Mouse (Mus musculus): ENCODE measurements around the gene Prelp. TPM values are rescaled to one million over a fixed set of nuclear protein-coding genes. Genes with fewer than 3 reads are reported as not detected.
"Not testable (repeated sequence)": the region's sequence is repeated elsewhere in the genome, so short reads cannot be mapped to it uniquely, and the experiment has no call there.

The Prelp gene
- total RNA-seq (2021), result 1 to 10 TPM; 4.2 to 5.7 TPM
- long read RNA-seq, experiment 1, partial matches to known transcripts, result 1 of 5 reads
- long read RNA-seq, experiment 1, other reads (novel, unspliced or antisense), result 3 of 5 reads
- long read RNA-seq, experiment 2, partial matches to known transcripts, result 1 of 5 reads
- long read RNA-seq, experiment 2, other reads (novel, unspliced or antisense), result 1 of 5 reads

DNA sequence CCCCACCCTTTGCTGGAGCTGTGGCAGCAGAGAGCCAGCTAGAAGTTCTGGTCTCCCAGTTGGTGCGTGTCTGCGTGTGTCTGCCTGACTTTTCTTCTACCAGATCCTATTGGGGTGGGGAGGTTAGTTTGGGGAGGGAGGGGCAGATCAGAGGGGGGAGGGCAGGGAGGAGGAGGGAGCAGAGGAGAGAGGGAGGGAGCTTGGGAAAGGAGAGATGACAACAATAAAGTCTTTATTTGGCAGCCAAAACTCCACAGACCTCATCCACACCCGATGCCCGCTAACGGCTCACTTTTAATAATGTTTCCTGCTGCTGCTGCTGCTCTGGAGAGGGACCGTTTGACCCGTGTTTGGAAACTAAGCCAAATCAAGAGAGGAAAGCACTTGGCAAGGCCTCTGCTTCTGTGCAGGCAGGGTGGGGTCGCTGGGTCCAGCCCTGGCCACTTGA, at the start of gene Prelp:
Gene Prelp (minus strand): TSS at position 111 of the 448 bp plus-strand sequence.
- DNase-seq (ENCODE audit: low spot score in 2 of 2), result no peak
- intact Hi-C loops (cut with DNase I), result no loop called here

DNA sequence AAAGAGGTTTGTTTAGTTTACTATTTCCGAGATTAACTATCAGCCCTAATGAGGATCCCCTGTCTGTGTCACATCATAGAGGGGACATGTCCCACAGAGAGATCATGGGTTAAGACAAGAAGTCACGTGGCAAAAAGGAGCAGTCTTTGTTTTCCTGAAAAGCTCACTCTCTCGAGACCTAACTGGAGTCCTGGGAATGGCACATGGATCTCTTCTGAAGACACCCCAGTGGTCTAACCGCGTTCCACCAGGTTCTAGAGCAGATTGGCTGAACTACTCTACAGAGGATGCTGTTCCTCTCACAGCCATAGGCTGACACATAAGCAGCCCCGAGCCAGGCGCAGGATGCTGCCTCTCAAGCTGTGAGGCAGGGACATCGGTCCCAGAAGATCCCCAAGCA, 48.2 kb upstream of the Prelp start:
- no peak for DNase-seq (ENCODE audit: low spot score in 2 of 2)
- intact Hi-C loops (cut with DNase I), result no loop called here

DNA sequence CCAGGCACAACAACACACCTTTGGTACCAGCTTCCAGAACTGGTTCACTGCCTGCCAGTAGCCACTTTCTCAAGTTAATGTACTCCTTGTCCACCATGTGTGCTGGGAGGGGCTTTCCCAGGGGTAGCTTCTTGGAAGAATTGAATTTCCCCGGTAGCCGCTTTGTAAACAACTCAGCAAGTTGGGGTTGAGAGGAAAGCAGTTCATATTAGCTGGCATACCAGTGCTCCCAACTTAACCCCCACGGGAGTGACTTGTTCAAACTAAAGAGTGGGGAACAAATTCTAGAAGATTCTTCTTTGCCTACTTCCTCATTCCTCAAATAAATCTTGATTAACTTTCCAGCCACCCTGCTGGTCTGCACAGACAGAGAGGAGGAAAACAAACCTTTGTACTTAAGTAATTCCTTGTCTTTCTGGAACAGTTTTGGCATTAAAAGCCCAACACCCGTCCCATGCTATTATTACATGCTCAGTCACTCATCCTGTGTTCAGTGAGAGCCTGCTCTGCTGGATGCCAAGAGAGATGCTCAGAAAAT, 47.6 kb upstream of the Prelp start:
- intact Hi-C loops (cut with DNase I), result no loop called here
- no peak for DNase-seq (ENCODE audit: low spot score in 2 of 2)

DNA sequence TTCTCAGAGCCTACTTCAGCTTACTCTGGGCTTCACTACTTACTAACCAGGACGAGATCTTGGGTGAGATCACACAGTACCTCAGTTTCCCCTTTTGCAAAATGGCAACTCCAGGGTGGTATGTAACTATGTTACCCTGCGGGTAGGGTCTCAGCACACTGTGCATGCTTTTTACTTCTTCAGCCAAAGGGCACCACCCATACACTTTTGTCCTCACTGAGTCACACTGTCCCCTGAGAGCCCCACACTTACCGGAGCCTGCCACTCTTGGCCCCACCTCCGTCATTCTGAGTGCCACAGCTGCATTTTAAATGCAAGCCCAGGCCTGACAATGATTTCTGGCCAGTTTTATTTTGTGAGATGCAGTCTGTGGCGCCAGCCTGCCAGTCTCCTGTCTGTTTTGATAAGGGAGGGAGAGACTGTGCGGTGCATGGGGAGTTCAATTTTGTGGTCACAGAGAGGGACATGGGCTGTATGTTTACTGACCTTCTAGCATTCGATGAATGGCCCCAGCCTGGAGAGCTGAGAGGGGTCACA, 46.3 kb upstream of the Prelp start:
- intact Hi-C loops (cut with DNase I), result no loop called here
- DNase-seq (ENCODE audit: low spot score in 2 of 2), result no peak

DNA sequence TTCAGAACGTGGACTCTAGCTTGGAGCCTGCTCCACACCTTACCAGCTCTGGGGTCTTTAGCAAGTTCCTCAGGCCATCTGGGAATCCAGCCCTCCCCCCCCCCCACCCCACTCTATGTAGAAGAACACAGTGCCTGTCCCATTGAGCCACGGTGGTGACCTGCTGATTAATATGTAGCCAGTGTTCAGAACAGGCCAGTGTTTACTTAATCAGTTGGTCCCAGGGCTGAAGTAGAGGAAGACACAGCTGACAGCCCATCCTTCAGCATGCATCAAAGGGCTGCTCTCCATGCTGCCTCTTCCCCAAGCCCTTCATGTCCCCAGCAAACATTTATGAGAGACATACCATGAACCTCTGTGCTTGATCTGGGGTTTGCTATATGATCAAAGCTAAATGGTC, 44.8 kb upstream of the Prelp start:
- intact Hi-C loops (cut with DNase I), result no loop called here
- no peak for DNase-seq (ENCODE audit: low spot score in 2 of 2)

DNA sequence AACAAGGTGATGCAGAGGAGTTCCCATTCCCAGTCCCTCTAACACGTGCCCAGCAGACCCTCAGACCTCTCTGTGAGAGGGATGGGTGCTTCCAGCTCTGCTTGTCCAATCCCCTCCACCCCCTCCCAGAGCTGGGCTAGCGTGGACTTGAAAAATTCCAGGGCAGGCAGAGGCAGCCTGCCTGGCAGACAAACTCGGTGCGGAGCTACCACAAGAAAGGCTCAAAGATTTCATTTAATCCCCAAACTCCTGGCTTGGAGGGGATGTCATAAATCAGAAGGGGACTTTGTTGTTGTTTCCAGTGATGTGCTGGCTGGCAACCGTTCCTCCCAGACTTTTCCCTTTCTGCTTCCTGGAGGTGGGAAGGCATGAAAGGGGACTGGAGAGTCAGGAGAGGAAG, 44.1 kb upstream of the Prelp start:
- intact Hi-C loops (cut with DNase I), result no loop called here
- DNase-seq (ENCODE audit: low spot score in 2 of 2), result no peak

DNA sequence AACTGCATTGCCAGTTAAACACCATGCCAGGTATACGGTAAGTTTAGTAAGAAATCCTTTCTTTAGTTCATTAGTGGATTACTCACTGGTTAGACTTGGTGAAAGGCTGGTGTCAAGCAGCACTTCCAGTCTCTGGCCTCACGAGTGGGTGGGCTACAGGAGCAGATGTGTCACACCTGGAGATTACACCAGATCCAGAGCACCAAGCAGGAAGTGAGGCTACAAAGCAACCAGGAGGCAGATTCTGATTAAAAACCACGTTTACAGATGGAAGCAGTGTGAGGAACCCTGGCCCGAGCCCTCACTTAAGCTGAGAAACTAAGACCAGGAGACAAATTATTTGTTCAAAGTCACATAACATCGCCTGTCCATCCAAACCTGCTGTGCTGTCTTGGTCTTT, 43.5 kb upstream of the Prelp start:
- no peak for DNase-seq (ENCODE audit: low spot score in 2 of 2)
- intact Hi-C loops (cut with DNase I), result no loop called here

DNA sequence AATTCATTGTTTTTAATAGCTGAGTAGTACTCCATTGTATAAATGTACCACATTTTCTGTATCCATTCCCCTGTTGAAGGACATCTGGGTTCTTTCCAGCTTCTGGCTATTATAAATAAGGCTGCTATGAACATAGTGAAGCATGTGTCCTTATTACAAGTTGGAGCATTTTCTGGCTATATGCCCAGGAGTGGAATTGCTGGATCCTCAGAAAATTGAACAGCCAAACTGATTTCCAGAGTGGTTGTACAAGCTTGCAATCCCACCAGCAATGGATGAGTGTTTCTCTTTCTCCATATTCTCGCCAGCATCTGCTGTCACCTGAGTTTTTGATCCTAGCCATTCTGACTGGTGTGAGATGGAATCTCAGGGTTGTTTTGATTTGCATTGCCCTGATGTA, 42.4 kb upstream of the Prelp start:
- intact Hi-C loops (cut with DNase I); DNase-seq (ENCODE audit: low spot score in 2 of 2): not testable (repeated sequence)

DNA sequence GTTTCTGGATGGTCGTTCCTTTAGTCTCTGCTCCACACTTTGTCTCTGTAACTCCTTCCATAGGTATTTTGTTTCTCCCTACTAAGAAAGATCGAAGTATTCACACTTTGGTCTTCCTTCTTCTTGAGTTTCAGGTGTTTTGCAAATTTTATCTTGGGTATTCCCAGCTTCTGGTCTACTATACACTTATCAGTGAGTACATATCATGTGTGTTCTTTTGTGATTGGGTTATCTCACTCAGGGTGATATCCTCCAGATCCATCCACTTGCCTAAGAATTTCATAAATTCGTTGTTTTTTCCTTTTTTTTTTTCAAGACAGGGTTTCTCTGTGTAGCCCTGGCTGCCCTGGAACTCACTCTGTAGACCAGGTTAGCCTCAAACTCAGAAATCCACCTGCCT, 41.9 kb upstream of the Prelp start:
- intact Hi-C loops (cut with DNase I); DNase-seq (ENCODE audit: low spot score in 2 of 2): not testable (repeated sequence)

DNA sequence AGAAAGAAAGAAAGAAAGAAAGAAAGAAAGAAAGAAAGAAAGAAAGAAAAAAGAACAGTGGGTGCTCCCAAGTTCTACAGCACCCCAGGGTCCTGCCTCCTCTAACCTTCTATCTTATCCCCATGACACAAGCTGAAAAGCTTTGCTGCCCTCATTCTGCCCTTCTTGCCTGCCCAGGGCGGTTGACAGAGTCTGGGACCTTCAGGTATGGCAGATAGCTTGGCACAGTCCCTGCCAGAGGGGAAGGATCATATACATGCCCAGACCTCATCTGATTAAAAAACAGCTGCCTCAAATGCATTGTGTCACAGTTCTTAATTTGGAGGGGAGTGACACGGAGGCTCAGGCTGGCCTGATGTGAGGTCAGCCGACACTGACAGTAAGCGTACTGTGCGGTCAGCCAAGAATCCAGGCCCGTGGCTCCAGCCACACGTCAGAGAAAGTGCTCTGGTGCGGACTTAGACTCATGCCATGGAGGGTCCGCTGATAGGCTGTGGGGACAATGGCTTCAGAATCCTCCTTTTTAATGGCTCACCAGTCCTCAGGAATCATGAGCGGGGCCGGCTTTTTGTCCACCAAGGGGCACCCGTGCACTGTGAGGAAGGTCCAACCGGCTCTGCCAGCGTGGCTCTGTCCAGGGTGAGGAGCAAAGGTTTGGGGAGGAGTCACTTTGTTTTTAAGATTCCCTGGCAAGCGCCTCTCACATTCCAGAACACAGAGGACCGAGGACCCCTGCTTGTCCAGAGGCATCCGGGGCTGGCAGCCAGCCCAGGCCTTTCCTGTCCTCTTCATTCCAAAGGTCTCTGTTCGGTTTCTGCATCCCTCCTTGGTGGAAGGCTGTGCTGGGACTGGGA, 40.3 kb upstream of the Prelp start:
- intact Hi-C loops (cut with DNase I), result loop anchor here (2.0 kb wide), 1 partner anchor 85 kb away; no protein-coding TSS in a partner anchor
- DNase-seq (ENCODE audit: low spot score in 2 of 2), result peak; percentile 40

DNA sequence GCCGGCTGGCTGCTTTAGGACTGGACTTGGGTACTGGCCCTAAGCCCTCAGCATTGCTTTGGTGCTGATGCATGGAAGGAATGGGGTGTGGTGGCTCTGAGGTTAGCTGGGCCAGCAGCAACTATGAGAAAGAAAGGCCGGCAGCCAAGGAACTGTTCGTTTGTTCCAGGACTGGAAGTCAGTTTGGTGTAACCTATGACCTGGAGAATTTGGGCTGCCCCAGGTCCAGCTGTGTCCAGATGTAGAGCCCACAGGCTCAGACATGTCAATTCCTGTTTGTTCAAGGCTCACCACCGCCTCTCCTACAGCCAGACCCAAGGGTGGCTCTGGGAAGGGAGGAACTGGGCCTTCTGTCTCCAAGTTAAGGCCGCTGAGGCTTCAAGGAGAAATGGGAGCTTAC, 38.3 kb upstream of the Prelp start:
- intact Hi-C loops (cut with DNase I), result no loop called here

DNA sequence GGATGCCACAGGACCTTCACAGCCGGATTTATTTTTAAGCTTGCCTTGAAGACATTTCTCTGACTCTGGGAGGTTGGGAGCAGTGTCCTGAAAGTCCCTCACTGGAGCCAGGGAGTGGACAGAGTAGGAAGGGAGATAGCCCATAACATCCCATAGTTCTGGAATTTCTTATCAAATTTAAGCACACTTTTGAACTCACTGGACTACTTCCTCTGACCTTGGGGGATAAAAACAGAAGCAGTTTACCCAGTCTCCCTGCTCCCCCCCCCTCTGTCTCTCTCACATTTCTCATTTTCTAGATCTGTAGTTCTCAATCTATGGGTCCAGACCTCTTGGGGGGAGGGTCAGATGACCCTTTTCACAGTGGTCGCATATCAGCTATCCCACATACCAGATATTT, 32.8 kb upstream of the Prelp start:
- intact Hi-C loops (cut with DNase I), result no loop called here
- no peak for DNase-seq (ENCODE audit: low spot score in 2 of 2)

More for the DNA sequence above, 38.3 kb upstream of the Prelp start:
- no peak for DNase-seq (ENCODE audit: low spot score in 2 of 2)

DNA sequence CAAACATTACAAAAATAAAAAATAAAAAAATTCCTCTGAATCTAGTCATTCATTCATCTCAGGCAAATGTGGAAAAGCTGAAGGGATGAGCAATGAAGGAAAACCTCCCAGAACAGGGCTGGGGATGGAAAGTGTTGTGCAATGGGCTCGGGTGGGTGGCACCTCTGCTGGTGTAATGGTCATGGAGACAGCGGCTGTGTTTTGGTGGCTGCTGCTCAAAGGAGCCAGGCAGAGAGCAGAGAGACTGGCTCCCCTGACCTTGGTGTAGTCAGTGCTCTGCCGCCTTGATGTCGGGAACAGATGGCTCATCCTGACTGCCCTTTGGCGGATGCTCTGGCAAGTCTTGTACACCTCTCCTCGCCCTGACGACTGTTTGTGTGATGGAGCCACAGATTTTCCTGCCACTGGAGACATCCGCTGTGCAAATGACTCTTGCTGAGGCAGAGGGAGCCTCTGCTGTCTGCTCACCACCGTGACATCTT, 32.1 kb upstream of the Prelp start:
- peak; percentile 12 to 23 for DNase-seq (ENCODE audit: low spot score in 2 of 2)
- intact Hi-C loops (cut with DNase I), result no loop called here

DNA sequence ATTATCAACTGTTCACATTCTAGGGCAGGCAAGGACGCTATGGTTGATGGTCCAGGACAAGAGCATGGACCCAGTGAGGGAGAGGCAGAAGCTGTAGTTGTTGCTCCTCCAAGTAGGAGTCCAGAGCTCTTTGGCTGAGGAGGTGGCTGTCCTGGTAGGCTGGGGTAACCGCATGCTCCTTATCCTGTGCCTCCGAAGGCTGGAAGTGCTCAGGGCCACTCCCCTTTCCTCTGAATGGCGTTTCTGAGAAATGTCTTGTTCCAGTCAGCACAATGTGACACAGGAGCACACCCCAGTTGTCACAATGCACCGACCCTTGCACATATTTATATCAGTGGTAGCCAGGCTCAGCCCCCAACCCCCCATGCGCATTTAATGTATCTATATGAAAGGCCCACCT, 30.4 kb upstream of the Prelp start:
- intact Hi-C loops (cut with DNase I), result no loop called here
- DNase-seq (ENCODE audit: low spot score in 2 of 2), result no peak

DNA sequence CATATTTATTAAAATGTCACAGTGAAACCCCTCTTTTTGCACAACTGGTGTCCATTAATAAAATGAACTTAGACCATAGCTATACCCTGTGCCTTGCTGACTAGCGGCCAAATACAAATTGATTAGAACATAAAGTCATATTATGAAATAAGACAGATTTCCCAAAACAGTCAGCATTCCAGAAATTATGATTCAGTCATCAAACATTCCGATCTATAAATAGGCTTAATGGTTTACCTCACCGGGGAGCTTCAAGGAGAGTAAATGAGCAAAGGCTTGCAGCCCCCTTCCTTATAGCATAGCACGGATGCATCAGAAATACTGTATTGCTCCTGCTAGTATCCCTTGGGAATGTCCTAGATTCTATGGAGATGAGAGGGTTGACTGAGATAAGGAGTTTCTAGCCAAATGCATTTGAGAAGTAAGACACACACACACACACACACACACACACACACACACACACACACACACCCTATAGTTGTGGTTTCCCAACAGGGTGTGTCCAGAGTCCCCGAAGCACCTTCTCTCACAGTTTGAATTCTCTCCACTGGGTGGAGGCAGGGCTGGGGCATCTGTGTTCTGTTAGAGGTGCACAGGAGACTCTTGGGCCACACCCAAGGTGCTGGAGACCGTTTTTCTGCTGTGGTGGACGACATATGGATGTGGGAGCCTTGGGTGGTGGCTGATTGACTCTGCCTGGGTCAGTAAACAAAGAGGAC, 29.0 kb upstream of the Prelp start:
- intact Hi-C loops (cut with DNase I), result no loop called here
- DNase-seq (ENCODE audit: low spot score in 2 of 2), result no peak

DNA sequence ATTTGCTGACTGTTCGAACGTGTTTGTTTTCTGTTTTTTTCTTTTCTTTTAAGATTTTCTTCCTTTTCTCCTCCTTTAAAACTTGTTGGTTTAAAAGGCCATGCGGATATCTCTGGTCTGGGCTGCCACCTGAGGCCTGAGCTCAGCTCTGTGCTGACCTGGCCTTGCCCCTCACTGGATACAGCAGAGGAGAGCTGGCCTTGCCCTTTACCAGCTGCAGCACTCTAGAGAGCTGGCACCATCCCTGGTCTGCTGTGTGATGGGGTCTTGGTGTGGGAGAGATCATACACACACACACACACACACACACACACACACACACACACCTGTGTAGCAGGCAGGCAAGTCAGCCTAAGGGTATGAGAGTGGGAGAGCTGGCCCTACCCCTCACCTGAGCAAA, 23.9 kb upstream of the Prelp start:
- intact Hi-C loops (cut with DNase I), result no loop called here
- DNase-seq (ENCODE audit: low spot score in 2 of 2), result no peak

DNA sequence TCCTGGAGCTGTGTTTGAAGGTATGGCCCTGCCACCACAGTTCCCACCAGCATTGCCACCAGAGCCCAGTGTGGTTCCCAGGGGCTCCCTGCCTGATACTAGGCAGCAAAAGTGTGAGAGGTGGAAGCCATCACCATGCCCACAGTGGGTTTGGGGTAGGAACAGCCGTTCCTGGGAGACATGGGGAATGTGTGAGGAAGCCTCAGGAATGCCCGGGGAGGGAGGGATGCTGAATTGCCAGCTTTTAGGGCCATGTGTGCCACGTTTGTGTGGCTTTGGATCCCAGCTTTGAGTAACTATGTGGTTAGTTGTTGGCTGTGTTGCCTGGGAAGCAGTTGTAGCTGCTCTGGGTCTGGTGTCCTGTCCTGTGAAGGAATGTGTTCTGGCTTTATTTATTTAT, 20.7 kb upstream of the Prelp start:
- DNase-seq (ENCODE audit: low spot score in 2 of 2), result no peak
- intact Hi-C loops (cut with DNase I), result no loop called here

DNA sequence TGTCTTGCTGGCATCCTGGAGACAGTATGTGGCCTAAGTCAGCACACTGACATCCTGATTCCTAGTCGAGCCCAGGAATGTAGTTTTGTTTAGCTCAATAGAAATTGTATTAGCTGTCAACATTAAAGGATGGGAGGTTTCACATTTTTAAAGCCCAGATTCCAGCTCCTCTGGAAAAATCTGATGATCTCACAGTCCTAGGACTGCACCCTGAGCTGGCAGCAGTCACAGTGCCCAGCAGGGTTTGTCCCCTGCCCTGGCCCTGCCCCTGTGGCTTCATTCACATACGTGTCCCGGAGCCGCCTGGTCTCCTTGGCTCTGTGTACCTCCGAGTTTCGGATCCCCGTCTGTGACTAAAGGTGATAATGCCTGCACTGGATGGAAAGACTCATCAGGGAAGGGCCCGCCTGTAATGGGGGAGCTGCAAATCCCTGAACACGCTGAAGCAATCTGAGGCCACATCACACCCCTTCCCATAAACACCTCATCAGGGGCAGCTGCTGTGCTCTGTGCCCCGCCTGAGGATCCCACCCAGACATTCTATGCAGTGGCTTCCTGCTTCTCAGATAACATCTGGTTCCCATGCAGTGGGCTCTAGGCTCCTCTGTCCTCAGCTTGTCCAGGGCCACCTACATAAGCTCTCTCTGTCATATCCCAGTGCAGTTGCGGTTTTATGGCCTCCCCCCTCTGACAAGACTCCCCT, 20.1 kb upstream of the Prelp start:
- intact Hi-C loops (cut with DNase I), result no loop called here
- DNase-seq (ENCODE audit: low spot score in 2 of 2), result no peak

DNA sequence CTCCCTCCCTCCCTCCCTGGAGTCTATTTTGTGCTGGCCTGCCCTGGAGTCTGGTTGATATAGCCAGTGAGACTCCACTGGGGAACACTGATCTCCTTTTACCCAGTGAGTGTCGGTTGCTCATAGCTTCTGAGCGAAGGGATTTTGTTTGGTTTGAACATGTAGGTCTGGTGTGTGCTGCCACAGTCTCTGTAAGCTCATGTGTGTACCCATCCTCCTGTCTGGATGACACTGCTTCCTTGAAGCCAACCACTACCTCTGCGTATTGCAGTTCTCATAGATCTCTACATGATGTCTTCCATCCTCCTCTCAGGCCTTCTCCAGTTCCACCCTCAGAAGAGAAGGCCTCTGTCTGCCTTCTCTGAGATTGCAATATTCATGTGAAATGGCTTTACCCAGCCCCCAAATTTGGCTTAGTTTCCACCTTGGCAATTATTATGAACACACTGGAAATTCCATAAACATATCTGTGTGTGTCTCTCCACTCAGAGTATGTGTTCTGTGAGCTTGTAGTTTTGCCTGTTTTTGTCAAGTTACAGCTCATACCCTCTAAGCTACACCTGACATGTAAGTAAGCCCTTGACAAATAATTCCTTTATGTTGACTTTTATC, 19.4 kb upstream of the Prelp start:
- no peak for DNase-seq (ENCODE audit: low spot score in 2 of 2)
- intact Hi-C loops (cut with DNase I), result no loop called here

All from left cerebral cortex, postnatal 14 days (tissue).